Mouse (Mus musculus) E14TG2a.4 (cell line): Measurements from ENCODE around the gene Pde4c.

Experiments
- H3K27me3 ChIP-seq: 2 replicates; pipeline ENCODE4 v1.6.1; 2014; ENCODE audit warnings: low read length, control low read depth; ENCODE audit not compliant: insufficient read depth
- H3K36me3 ChIP-seq: 2 replicates; pipeline ENCODE4 v1.6.1; 2014; ENCODE audit warnings: low read length, control low read depth; ENCODE audit not compliant: insufficient read depth
- H3K4me1 ChIP-seq: replicated peaks from 2 replicates; pipeline ENCODE4 v1.6.1; 2014; ENCODE audit warnings: low read depth, low read length, control low read depth
- H3K4me3 ChIP-seq: replicated peaks from 2 replicates; pipeline ENCODE4 v1.5.1; 2014; ENCODE audit warnings: mild to moderate bottlenecking, low read length
- H3K9me3 ChIP-seq: 2 replicates; pipeline ENCODE4 v1.6.1; 2014; ENCODE audit warnings: low read length, control low read depth
- CTCF ChIP-seq: conservative IDR thresholded peaks from 2 replicates; pipeline ENCODE4 v1.5.1; 2014; ENCODE audit warnings: low read length
- NANOG ChIP-seq: IDR thresholded peaks from 2 replicates; pipeline ENCODE4 v1.6.1; 2014; ENCODE audit warnings: borderline replicate concordance, low read length, mixed read lengths
- POU5F1 ChIP-seq: IDR thresholded peaks from 2 replicates; pipeline ENCODE4 v1.6.1; 2014; ENCODE audit warnings: low read length, borderline replicate concordance

The Pde4c gene

DNA sequence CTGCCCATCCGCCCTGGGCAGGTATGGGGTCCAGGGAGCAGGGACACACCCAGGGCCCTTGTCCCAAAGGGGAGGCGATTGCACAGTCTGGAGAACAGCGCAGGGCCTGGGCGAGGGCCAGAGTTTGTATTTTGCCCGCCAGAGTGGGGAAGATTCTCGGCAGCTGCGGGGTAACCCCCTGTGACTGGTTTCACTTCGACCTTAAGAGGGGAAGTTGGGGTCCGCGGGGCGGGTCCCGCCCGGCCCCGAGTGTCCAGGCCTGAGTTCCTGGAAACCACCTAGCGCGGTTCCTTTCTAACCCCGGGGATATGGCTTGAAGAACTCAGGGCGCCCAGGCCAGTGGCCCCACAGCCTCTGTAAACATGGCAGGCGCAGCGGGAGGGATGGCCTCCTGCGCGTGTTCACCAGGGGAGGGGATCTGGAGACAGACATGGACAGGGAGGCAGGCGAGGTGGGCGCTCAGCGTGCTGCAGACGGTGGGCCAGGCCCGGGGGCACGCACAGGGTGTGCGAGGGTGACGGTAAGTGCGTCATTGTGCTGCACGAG is 44.8 kb downstream of the Pde4c start:
- H3K4me3 ChIP-seq: peak overlapping the region; percentile 72

DNA sequence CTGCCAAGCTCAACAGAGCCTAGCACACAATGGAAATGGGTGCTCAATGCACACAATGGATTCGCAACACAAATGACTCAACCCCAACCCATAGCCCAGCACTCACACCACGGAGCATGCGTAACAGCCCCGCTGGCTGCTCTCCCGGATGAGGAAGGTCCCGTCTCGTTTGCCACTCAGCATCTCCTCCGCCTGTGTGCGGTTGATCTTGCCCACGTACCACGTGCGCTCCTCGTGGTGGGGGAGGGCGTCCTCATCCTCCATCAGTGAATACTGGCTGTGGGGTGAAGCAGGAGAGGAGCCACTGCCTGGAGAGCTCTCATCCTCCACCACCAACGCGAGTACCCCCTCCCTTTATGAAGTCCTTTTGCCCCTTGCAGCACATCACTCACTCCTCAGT is 45.4 kb downstream of the Pde4c start:
- Histone ChIP-seq H3K36me3 (peaks cover 75% of the 10 kb centered on the region), H3K9me3 (no peaks in the 10 kb centered on the region), H3K4me3 (peak overlapping the region; percentile 72), H3K27me3 (peaks cover 8% of the 10 kb centered on the region; the same call in 1 of the 2 replicates), H3K4me1 (peaks cover 98% of the 10 kb centered on the region)
- no peak for TF ChIP-seq POU5F1
- no peak for TF ChIP-seq CTCF
- TF ChIP-seq NANOG: no peak

More for the DNA sequence above, 44.8 kb downstream of the Pde4c start:
- H3K9me3 ChIP-seq: no peaks in the 10 kb centered on the region
- TF ChIP-seq POU5F1 (no peak), CTCF (no peak), NANOG (no peak)
- H3K4me1 ChIP-seq: peaks cover 97% of the 10 kb centered on the region
- H3K27me3 ChIP-seq: peaks cover 8% of the 10 kb centered on the region; the same call in 1 of the 2 replicates
- peaks cover 74% of the 10 kb centered on the region for H3K36me3 ChIP-seq

DNA sequence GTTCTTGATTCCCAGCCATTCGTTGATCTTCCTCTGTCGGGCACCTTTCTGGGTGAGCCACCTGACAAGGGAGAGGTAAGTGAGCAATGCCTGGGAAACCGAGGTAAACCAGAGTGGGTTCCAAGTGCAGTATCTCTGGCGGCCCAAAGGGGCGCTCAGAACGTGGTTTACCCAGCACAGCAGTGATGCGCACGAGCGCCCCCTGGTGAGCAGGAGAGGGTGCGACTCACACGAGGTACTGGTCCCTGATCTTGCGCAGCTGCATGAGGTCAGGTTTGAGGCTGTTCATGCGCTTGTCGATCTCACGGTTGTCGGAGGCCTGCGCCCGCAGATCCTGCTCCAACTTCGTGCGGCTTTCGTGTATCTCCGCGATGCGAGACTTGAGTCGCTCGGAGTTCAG is 45.8 kb downstream of the Pde4c start:
- H3K9me3 ChIP-seq: no peaks in the 10 kb centered on the region
- no peak for TF ChIP-seq NANOG
- TF ChIP-seq CTCF: peak; percentile 96
- peaks cover 75% of the 10 kb centered on the region for H3K36me3 ChIP-seq
- peaks cover 98% of the 10 kb centered on the region for H3K4me1 ChIP-seq
- peaks cover 8% of the 10 kb centered on the region; the same call in 1 of the 2 replicates for H3K27me3 ChIP-seq
- H3K4me3 ChIP-seq: peak overlapping the region; percentile 72

DNA sequence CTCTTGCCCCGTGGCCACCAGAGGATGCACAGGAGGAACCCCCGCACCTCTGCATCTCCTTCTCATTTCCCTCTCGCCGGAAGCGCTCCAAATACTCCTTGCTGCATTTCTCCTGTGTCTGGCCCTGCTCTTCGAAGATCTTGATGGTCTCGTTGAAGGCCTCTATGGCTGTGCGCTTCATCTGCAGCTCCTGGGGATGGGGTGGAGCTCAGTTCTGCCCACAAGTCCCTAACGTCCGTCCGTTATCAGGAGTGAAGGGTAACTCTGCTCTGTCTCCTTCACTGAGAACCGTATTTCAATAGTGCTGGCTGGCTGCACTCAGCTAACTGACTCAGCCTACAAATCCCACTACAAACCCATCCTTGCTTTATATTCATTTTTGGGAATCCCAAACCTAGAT is 46.3 kb downstream of the Pde4c start:
- H3K36me3 ChIP-seq: peaks cover 75% of the 10 kb centered on the region
- peaks cover 97% of the 10 kb centered on the region for H3K4me1 ChIP-seq
- no peak for TF ChIP-seq POU5F1
- TF ChIP-seq CTCF: no peak
- TF ChIP-seq NANOG: no peak
- H3K9me3 ChIP-seq: no peaks in the 10 kb centered on the region
- peaks cover 5% of the 10 kb centered on the region; the same call in 1 of the 2 replicates for H3K27me3 ChIP-seq
- H3K4me3 ChIP-seq: peak overlapping the region; percentile 72

DNA sequence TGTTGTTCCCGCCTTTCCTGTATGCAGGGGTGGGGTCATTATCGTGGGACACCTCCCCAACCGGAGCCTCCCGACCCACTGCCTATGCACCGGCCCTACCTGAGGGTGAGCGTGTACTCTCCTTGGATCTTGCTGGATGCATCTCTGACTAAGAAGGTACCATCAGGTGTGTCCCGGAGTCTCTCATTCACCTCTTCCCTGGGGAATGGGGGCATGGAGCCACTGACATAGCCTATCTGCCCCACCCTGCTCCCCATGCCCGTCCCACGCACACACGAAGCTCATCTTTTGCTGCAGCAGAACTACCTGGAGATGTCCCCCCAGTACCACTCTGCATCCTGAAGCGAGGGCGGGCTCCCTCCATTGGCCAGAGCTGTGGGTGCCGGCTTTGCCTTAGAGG is 47.2 kb downstream of the Pde4c start:
- TF ChIP-seq NANOG: no peak
- no peak for TF ChIP-seq CTCF
- no peak for TF ChIP-seq POU5F1
- Histone ChIP-seq H3K4me3 (no peak overlapping the region), H3K4me1 (peaks cover 97% of the 10 kb centered on the region), H3K27me3 (peaks cover 4% of the 10 kb centered on the region), H3K9me3 (no peaks in the 10 kb centered on the region), H3K36me3 (peaks cover 80% of the 10 kb centered on the region)

DNA sequence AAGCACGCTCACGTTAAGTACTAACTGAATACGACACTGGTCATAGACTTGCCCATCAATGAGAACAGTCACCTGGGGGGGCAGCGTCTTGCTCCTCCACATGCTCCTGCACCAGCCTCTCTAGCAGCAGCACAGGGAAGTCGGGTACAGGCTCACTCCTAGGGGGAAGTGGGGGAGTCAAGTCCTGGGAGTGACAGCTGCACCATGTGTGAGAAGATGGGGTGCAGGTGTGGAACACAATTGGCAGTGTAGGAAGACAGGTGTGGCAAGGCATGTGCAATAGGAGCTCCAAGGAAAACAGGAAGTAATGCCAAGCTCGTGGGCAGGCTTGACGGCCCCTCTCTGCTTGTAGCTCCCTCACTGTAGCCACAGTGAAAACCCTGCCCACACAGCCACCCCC is 47.7 kb downstream of the Pde4c start:
- Histone ChIP-seq H3K36me3 (peaks cover 80% of the 10 kb centered on the region), H3K9me3 (no peaks in the 10 kb centered on the region), H3K4me1 (peaks cover 97% of the 10 kb centered on the region), H3K4me3 (no peak overlapping the region), H3K27me3 (peaks cover 3% of the 10 kb centered on the region; the same call in 1 of the 2 replicates)
- TF ChIP-seq POU5F1 (no peak), NANOG (no peak), CTCF (no peak)

DNA sequence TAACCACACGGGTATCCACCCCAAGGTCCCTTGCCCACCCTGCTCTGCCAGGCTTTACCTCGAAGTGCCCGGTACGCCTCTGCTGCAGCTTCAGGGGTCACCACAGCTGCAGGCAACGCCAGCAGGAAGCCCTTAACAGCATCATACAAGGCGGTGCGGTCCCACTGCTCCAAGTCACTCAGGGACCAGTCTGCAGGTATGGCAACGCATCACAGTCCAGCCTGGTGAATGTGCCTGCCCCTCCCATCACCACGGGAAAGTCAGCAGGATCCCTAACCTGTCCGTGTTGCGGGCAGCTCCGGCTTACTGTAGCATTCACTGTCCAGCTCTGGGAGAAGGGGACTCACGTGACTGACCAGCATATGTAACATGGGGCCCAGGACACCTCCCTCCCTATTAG is 48.6 kb downstream of the Pde4c start:
- no peak for TF ChIP-seq POU5F1
- no peak for TF ChIP-seq NANOG
- TF ChIP-seq CTCF: no peak
- peaks cover 89% of the 10 kb centered on the region for H3K4me1 ChIP-seq
- H3K4me3 ChIP-seq: no peak overlapping the region

DNA sequence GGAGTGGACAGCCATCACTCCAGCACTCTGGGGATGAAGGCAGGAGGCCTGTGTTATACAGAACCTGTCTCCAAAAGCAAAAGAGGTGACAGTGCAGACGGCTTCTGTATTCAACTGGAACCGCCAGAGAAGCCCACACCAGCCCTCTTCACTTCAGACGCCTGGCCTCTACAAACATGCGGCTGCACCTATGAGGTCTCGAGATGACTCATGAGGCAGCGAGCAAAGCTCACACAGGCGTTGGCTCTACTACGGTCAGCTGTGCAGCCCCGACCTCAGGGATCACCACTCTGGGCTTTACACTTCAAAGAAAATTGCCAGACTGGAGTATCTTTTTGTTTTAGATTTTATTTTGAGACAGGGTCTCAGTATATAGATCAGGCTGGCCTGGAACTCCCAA is 49.4 kb downstream of the Pde4c start:
- Histone ChIP-seq H3K36me3 (peaks cover 72% of the 10 kb centered on the region), H3K4me1 (peaks cover 85% of the 10 kb centered on the region), H3K27me3 (peaks cover 3% of the 10 kb centered on the region; the same call in 1 of the 2 replicates), H3K9me3 (no peaks in the 10 kb centered on the region), H3K4me3 (no peak overlapping the region)
- TF ChIP-seq NANOG: no peak
- TF ChIP-seq CTCF: no peak
- no peak for TF ChIP-seq POU5F1

More for the DNA sequence above, 48.6 kb downstream of the Pde4c start:
- Histone ChIP-seq H3K27me3 (peaks cover 3% of the 10 kb centered on the region; the same call in 1 of the 2 replicates), H3K9me3 (no peaks in the 10 kb centered on the region), H3K36me3 (peaks cover 79% of the 10 kb centered on the region)

DNA sequence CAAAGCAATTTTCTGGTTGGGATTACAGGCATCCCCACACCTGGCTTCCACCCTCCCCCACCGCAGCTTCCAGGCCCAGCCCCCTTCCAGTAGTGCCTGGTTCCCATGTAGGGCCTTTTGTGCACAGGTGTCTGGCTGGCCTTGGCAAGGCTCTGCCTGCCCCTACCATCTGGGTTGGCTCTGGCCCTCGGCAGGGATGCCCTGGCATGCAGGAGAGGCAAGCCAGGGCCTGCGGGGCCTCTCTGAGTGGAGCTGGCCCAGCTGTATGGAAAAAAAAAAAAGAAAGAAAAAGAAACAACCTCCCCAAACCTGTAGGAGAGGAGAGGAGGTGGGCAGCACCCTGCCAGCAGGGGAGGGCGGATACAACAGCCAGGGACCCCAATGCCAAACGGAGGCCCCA is 49.9 kb downstream of the Pde4c start:
- TF ChIP-seq POU5F1: no peak
- no peak for TF ChIP-seq CTCF
- TF ChIP-seq NANOG: no peak
- Histone ChIP-seq H3K4me1 (peaks cover 85% of the 10 kb centered on the region), H3K4me3 (0 out of 2 replicates have a peak overlapping the region, but pooled peaks have one; percentile 20), H3K27me3 (peaks cover 3% of the 10 kb centered on the region; the same call in 1 of the 2 replicates), H3K36me3 (peaks cover 72% of the 10 kb centered on the region), H3K9me3 (no peaks in the 10 kb centered on the region)
